Mouse (Mus musculus): ENCODE data around the gene Mrpl14. TPM values are rescaled to one million over a fixed set of nuclear protein-coding genes. Genes with fewer than 3 reads are reported as not detected.

The Mrpl14 gene
- total RNA-seq, 2 experiments from 2014 or later = 94.7 to 108 TPM

- intact Hi-C loops (cut with DNase I) = no loop called here
- DNase-seq = no peak
Measured at GRCm38 (mm10) chr17:45742371-45743147, 56.4 kb downstream of the Mrpl14 start.

GRCm38 (mm10) chr17:45745629-45746028, 59.5 kb downstream of the Mrpl14 start:
- intact Hi-C loops (cut with DNase I) = no loop called here
- no peak for DNase-seq

GRCm38 (mm10) chr17:45746755-45747154, 60.6 kb downstream of the Mrpl14 start:
- peak in 1 of 2 experiments; percentile 36 for DNase-seq
- intact Hi-C loops (cut with DNase I) = no loop called here

- intact Hi-C loops (cut with DNase I) = no loop called here
- DNase-seq = no peak
Measured at GRCm38 (mm10) chr17:45747293-45747692, 61.2 kb downstream of the Mrpl14 start.

Other genes with a start within 250 kb of the Mrpl14 start
- gene Spats1, start 210.9 kb upstream of the Mrpl14 start, total RNA-seq (2021) = under 1 TPM; 0.22 to 0.65 TPM
- gene Aars2, start 179.5 kb upstream of the Mrpl14 start, total RNA-seq (2021) = 10 to 100 TPM; 19.3 to 20.2 TPM
- gene Tcte1, start 162.9 kb upstream of the Mrpl14 start, total RNA-seq (2021) = not detected
- under 1 TPM; 0.05 to 0.12 TPM for gene Tmem151b, start 136.6 kb upstream of the Mrpl14 start, total RNA-seq (2021)
- gene Nfkbie, start 130.6 kb upstream of the Mrpl14 start, total RNA-seq (2021) = 1 to 10 TPM; 1.8 to 2.7 TPM
- 10 to 100 TPM; 34.5 to 36.8 TPM for gene Slc35b2, start 122.4 kb upstream of the Mrpl14 start, total RNA-seq (2021)
- gene Hsp90ab1, start 113.1 kb upstream of the Mrpl14 start, total RNA-seq (2021) = 1,000 to 10,000 TPM; 1,000 to 1,054 TPM
- 10 to 100 TPM; 88.3 to 99.0 TPM for gene Slc29a1, start 86.7 kb upstream of the Mrpl14 start, total RNA-seq (2021)
- not detected for gene Mymx, start 84.2 kb upstream of the Mrpl14 start, total RNA-seq (2021)
- gene Capn11, start 27.0 kb upstream of the Mrpl14 start, total RNA-seq (2021) = not detected
- 10 to 100 TPM; 81.4 to 86.9 TPM for gene Tmem63b, start 583 bp downstream of the Mrpl14 start, total RNA-seq (2021)
- gene 1600014C23Rik, start 47.5 kb downstream of the Mrpl14 start, total RNA-seq (2021) = not detected